Mouse (Mus musculus) stomach, postnatal 0 days (tissue): ENCODE measurements at regions not wholly inside any gene's neighbourhood (a gene's known extent, or its start where the extent isn't known, plus 50 kb on each side); places are given as distances from the start of the nearest gene placed in this dataset.

ENCODE experiments used
- CTCF ChIP-seq: IDR thresholded peaks from 2 replicates; pipeline ENCODE4 v1.5.1; 2016; ENCODE audit warnings: antibody characterized with exemption, low read depth, mild to moderate bottlenecking, moderate library complexity
- EP300 ChIP-seq: optimal IDR thresholded peaks from 2 replicates; pipeline ENCODE3; 2016; ENCODE audit warnings: antibody characterized with exemption

GRCm38 (mm10) chr15:91917877-91918276 lies 79.8 kb downstream of the Smgc start:
- TF ChIP-seq EP300 (no peak), CTCF (no peak)
